Mouse (Mus musculus): ENCODE measurements at regions not wholly inside any gene's neighbourhood (a gene's known extent, or its start where the extent isn't known, plus 50 kb on each side); places are given as distances from the start of the nearest gene placed in this dataset.

GRCm38 (mm10) chr14:28777791-28778190 is 240.2 kb upstream of the Lrtm1 start:
- no peak for DNase-seq

GRCm38 (mm10) chr14:28781660-28782059 is 236.3 kb upstream of the Lrtm1 start:
- DNase-seq: no peak

- no peak for DNase-seq
Observed at GRCm38 (mm10) chr14:28784106-28784633, 233.8 kb upstream of the Lrtm1 start.

GRCm38 (mm10) chr14:28798290-28798689 is 219.7 kb upstream of the Lrtm1 start:
- DNase-seq: no peak

- no peak for DNase-seq
Observed at GRCm38 (mm10) chr14:28801681-28802080, 216.3 kb upstream of the Lrtm1 start.

GRCm38 (mm10) chr14:28802126-28802525 is 215.9 kb upstream of the Lrtm1 start:
- no peak for DNase-seq

- DNase-seq: no peak
Observed at GRCm38 (mm10) chr14:28808094-28808493, 209.9 kb upstream of the Lrtm1 start.

GRCm38 (mm10) chr14:28809355-28809754 is 208.7 kb upstream of the Lrtm1 start:
- no peak for DNase-seq

- DNase-seq: no peak
Observed at GRCm38 (mm10) chr14:28820970-28821369, 197.0 kb upstream of the Lrtm1 start.

GRCm38 (mm10) chr14:28827186-28827585 is 190.8 kb upstream of the Lrtm1 start:
- no peak for DNase-seq

- no peak for DNase-seq
Observed at GRCm38 (mm10) chr14:28837117-28837516, 180.9 kb upstream of the Lrtm1 start.

- peak; percentile 69 to 72 for DNase-seq
Observed at GRCm38 (mm10) chr14:28848831-28849590, 169.0 kb upstream of the Lrtm1 start.
